Mouse (Mus musculus): Measurements from ENCODE around the gene Hpca. TPM values are rescaled to one million over a fixed set of nuclear protein-coding genes. Genes with fewer than 3 reads are reported as not detected.
A peak's percentile ranks its signal among the peaks of the same experiment; 100 is the strongest.

Hpca gene
- total RNA-seq (2021): not detected

DNA sequence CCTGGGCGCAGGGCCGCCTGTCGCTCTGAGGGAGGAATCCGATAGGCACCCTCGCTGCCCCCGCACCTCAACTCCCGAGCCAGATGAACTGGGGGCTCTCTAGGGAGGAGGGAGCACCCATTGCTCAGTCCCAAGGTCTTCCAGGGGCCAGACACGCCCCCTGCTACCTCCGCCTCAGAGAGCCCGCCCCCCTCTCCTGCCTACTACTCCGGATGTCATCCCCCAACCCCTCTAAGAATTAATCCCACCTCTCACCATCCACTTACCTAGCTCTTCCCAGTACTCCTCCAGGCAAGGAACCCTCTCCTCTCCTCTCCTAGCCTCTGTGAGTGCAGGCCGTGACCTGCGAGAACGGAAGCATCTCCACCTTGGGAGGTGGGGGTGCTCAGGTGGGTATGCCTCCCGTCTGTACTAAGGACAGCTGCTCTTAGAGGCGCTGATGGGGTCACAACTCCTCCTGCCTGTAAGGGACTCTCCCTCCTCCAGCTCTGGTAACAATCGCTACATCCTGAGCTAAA, at the start of gene Hpca:
TSS of gene Hpca (minus strand) at position 468 of the 518 bp plus-strand sequence.
- no peak for DNase-seq

DNA sequence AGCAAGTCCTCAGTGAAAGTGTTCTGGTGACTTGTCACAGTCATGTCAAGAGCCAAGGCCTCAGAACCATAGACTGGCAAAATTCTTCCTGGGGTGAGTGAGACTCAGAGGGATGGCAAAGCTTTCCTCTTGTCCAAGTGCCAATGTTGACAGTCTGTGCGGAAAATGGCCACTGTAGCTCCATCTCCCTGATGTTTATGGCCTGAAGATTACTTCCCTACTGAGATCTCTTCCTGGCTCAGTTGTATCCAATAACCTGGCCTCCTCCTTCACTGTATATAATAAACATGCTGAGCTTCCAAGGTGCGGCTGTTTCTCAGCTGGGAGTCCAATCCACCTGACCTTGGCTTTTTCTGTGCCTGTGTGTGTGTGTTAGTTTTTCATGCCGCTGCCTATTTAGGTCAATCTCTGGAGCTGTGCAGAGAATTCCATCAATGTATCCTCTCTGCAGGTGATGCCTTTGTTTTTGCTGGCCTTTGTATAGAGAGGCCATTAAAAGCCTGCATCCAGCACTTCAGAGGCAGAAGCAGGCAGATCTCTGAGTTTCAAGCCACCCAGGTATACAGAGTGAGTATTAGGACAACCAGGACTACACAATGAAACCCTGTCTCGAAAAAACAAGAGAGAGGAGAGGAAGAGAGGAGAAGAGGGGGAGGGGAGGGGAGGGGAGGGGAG, 39.9 kb upstream of the Hpca start:
- intact Hi-C loops (cut with DNase I): no loop called here

More for the DNA sequence above, at the start of gene Hpca:
- intact Hi-C loops (cut with DNase I): no loop called here

DNA sequence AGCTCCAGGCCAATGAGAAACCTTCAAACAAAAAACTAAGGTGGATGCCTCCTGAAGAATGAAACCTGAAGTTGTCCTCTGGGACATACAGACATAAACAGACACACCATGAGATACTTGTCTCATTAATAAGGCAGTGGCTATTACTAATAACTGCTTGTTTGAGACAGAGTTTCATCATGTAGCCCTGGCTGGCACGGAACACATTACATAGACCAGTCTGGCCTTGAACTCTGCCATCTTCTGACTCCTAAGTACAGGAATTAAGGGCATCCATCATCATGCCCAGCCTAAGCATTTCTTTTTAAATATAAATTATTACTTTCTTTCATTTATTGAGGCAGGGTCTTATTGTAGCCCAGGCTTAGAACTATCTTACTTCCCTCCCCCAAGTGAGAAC, 39.2 kb upstream of the Hpca start:
- no peak for DNase-seq
- intact Hi-C loops (cut with DNase I): no loop called here

More for the DNA sequence above, 39.9 kb upstream of the Hpca start:
- no peak for DNase-seq

DNA sequence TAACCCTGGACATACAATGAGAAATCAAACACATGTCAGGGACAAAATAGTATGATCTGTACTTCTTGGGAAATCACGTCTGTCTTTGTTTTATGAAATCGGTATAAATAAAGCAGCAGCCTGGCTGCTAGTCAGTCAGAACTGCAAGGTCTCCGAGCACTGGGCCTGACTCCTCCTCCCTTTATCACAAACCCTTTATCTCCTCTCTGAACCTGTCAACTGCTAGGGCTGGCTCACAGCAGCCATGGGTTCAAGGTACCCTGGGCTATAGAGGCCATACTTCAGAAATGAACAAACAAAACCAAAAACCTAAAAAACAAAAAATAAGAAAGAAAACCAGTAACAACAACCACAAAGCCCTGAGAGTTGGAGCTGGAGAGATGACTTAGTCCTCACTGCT, 36.7 kb upstream of the Hpca start:
- intact Hi-C loops (cut with DNase I): no loop called here
- DNase-seq: no peak

DNA sequence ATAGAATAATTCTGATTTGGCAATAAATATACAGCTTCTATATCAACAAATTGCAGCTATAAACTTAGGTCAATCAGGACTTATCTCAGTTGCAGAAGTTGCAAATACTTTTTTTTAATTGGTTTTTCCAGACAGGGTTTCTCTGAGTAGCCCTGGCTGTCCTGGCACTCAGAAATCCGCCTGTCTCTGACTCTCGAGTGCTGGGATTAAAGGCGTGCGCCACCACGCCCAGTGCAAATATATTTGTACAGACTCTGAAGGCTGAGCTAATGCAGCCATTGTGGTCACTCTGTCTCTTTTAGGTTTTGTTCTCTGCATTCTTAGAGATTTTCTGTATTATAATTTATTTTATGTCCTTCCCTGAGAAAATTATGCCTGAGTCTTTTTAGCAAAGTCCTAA, 35.7 kb upstream of the Hpca start:
- intact Hi-C loops (cut with DNase I): no loop called here
- no peak for DNase-seq

DNA sequence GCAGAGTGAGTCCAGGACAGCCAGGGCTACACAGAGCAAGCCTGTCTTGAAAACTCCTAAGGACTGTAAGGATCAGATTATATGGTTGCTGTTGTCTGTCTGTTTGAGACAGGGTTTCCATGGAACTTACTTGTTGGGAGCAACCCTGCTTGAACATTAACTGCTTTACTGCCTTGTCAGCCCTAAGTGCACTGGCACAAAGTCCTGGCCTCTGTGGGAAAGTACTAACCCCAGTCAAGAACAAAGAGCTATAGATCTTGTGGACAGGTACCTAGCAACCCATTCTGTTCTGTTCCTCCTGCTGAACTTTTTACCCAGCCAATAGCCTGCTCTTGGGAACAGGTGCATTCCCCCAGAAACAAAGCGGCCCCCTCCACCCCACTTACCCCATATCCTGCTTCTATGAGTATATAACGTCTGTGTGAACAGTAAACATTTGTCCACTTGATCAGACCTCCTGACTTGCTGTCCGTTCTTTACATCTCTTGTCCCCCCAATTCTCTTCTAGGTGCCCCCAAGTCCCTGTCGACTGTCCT, 29.5 kb upstream of the Hpca start:
- intact Hi-C loops (cut with DNase I): no loop called here
- no peak for DNase-seq

DNA sequence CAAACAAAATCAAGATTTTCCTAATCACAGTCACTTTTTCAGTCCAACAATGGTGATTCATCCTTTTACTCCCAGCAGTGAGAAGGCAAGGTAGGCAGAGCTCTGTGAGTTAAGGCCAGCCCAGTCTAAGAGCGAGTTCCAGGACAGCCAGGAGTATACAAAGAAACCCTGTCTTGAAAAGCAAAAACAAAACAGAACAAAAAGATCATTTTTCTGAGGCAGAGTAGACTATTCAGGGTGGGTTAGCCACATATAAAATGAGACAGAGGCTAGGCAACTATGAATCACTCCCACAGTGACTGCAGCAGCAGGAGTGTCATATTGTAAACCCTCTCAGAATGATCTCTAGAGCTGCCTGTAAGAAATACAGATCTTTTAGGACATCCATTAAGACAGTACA, 27.5 kb upstream of the Hpca start:
- intact Hi-C loops (cut with DNase I): no loop called here
- DNase-seq: no peak

DNA sequence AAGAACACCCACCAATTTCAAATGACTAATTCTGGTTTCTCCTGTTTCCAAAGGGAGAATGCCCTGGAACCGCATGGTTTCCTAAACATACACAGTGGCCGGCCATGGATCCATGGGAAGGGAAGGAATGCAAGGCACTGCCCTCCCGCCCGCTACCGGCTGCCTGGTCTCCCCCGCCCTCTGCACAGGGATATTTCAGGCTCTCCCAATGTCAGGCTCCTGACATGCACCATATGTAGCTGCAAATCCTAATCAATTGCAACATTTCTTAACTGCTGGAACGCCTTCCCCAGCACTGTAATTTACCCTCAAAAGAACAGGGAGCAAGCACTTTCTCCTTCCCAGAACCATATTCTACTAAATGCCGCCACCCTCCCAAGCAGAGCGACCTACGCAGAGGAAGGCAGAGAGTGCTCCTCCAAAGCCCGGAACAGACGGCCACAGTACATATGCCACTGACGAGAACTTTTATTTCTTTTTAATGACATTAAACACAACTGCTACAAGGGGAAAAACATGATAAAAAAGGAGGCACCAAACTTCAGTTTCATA, 25.8 kb upstream of the Hpca start:
- DNase-seq: no peak
- intact Hi-C loops (cut with DNase I): no loop called here

DNA sequence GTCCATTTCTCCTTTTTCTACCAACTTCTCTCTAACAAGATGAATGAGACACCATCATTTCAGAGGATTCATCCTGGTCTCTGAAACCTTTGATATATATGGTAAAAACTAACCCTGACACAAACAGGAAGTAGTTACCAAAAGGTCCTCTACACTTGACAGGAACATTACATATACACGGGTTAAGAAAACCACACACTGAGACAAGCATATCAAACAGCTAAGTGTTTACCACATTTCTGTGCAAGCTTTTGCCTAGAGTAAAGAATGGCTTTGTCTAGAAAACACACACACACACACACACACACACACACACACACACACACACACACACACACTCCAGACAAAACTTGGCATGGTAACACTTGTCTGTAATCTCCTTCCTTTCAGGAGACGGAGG, 24.6 kb upstream of the Hpca start:
- intact Hi-C loops (cut with DNase I): no loop called here

DNA sequence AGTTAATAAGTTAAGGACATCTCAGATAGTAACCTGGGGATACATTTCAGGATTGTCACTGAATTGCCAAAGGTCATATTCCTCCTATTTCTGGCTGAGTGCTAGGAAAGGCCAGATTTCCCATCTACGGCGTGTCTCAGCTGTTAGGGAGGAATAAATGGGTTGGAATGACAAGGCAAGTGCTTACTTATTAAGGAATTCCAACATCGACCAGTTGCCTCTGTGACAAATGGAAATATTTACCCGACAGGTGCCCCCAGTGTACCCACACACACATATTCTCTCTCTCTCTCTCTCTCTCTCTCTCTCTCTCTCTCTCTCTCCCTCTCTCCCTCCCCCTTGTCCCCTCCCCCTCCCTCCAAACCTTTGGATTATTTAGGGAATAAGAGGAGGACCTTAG, 24.1 kb upstream of the Hpca start:
- no peak for DNase-seq
- intact Hi-C loops (cut with DNase I): no loop called here

More for the DNA sequence above, 24.6 kb upstream of the Hpca start:
- no peak for DNase-seq

DNA sequence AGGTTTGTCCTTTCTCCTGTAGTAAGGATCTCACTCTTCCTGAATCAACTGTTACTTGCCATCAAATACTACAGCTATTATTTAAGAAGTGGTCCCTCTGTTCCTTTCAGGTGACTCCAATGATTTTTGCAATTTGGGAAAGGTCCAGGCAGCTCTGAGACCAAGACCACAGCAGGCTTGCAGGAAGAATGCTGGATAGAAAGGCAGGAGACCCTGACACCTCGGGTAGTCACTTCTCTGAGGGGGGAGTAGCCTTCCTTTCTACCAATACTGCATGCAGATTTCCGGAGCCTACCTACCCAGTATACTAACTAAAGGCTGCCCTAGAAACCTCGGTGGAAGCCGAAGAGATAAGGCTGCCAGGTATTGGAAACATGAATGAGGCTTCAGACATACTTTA, 23.6 kb upstream of the Hpca start:
- intact Hi-C loops (cut with DNase I): no loop called here
- DNase-seq: no peak

DNA sequence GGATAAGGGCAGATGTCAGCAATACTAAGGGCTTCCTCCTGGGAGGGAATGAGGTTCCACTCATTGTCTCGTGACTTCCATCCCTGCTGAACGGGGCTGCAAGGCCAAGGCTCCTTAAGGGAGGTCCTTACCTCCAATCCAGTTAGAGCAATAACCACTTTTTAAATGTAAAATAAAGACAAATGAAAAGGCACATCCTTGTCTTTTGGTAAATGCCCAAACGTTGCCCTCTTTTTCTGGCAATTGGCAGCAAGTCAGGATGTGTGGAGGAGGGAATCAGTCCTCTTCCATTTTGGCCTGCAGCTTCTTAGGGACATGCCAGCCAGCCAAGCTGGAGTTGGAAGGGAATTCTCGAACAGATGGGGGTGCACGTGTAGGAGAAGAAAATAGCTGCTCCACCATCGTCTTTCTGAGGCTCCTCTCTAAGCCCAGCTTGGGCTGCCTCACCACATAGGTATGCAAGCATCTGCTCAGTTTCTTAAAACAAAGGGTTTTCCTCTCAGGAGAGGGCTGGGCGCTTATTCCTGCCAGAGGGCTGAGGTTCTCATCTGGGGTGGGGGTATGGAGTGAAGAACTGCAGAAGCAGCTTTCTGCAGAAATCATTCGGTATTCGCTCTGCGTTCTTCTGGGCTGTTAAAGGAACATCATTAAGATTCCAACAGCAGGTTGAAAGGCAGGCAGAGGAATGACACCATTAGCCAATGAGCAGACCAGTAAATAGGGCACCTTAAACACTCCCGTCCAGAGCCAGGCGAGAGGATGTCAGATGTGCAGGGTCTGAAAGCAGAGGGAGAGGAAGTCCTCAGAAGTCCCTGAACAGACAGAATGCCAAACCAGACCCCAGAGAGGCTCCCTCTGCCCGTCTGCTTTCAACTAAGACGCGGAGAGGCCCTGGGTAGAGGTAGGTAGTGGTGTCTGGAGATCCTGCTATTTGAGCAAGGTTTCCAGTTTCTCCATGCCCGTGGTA, 22.8 kb upstream of the Hpca start:
- intact Hi-C loops (cut with DNase I): no loop called here
- no peak for DNase-seq

DNA sequence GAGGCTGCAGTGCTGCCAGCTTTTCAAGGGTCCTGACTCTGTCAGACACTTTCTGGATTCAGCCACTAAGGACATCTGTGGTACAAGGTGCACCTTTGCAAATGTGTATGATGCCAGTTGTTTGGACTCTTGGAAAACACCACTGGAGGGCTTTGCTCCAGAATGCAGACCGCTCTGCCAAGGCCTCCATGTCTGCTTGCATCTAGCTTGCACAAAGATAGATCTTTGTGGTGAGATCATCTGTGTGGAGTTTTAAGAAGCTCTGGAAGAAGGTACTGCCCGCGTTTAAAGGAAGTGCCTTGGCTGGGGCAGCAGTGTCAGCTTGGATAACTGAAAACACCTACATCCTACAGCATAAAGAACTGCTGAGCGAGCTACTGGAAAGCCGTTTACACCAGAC, 21.7 kb upstream of the Hpca start:
- no peak for DNase-seq
- intact Hi-C loops (cut with DNase I): no loop called here

DNA sequence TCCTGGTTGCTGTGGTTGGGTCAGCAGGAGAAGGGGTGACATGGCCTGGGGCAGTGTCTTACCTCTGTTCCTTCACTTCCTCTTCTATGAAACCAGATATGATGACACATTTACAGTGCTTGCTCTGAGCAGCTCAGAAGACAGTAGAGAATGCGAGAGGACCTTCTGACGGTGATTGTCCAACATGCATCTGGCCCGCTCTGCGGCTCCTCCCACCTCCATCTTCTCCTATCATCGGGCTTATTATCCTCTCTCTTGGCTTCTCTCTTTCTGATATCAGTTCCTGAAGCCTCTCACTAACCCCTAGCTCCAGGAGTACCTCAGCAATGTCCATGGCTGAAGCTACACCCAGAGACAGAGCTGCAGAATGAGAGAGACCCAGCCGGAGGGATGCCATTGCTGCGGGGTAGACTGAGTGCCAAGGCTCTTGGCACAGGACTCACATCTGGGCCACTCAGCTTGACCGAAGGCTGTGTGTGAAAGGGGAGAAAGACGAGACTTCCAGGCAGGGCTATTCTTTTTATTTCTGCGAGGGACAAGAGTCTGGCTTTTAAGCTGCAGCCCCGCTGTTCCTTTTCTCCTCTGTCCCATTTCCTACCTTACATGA, 20.7 kb upstream of the Hpca start:
- intact Hi-C loops (cut with DNase I): no loop called here

DNA sequence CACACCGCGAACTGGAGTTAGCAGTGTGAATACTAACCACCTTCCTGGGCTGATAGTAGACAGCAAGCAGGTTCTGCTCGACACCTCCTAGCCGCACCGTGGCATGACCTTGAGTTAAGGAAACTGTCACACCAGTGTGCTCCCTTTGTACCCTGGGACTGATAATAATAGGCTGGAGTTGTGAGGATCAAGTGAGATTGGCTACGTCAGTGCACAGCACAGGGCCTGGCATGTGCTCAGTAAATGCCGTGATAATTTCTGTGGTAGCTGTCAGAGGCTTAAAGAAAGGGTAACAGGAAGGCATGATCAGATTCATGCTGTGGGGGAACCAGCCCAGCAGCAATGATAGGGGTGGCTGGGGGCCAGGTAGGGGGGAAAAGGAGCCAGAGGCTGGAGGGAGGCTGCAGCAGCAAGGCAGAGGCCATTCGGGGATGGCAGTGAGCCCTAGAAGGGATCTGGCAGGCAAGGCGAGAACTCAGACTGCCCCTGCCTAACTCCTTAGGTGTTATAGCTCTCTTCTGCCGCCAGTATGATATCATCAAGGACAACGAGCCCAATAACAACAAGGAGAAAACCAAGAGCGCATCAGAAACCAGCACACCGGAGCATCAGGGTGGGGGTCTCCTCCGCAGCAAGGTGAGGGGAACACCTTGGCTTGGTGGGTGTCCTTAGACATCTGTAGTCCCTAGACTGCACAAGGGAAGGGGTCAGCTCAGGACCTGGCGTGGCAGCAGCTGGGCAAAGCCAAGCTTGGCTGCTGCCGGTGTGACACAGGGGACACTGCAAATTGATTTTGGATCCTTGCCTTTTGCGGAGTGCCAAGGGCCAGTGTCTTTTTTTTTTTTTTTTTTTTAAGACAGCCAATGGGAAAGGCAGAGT, 20.0 kb upstream of the Hpca start:
- intact Hi-C loops (cut with DNase I): no loop called here
- DNase-seq: peak in 1 of 2 experiments; percentile 45

More for the DNA sequence above, 20.7 kb upstream of the Hpca start:
- no peak for DNase-seq

DNA sequence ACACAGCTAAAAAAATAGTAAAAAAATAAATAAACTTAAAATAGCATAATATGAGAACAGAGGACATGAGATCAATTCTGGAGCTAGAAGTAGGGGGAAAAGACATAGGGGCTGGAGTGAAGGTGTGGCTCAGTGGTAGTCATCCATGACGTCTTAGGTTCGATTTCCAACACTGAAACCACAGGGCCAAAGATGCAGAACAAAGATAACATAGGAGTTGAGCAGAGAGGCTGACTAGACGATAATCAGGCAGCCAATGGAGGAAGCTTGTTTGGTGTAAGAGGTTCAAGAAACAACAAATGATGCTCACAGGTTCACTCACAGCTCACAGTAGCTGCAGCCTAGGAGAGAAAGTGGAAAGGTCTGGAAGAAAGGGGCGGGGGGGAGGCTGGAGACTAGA, 19.0 kb upstream of the Hpca start:
- no peak for DNase-seq
- intact Hi-C loops (cut with DNase I): no loop called here

DNA sequence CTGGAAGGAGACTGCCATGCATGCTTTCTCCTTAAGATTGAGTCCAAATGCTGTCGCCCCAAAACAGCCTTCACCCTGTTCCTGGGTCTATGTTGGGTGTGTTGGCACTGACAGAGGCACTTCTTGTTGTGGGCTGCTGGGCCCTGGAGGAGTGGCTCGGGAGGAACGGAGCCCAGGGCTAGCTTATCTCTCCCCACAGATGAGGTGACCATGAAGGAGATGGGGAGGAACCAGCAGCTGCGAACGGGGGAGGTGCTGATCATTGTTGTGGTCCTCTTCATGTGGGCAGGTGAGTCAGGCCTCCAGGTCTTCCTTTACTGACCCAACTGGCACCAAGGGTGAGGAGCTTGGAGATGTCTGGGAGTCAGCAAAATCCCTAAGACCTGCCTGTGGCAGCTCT, 17.8 kb upstream of the Hpca start:
- no peak for DNase-seq
- intact Hi-C loops (cut with DNase I): loop anchor here (10.0 kb wide), 1 partner anchor 315 kb away; no protein-coding TSS in a partner anchor

DNA sequence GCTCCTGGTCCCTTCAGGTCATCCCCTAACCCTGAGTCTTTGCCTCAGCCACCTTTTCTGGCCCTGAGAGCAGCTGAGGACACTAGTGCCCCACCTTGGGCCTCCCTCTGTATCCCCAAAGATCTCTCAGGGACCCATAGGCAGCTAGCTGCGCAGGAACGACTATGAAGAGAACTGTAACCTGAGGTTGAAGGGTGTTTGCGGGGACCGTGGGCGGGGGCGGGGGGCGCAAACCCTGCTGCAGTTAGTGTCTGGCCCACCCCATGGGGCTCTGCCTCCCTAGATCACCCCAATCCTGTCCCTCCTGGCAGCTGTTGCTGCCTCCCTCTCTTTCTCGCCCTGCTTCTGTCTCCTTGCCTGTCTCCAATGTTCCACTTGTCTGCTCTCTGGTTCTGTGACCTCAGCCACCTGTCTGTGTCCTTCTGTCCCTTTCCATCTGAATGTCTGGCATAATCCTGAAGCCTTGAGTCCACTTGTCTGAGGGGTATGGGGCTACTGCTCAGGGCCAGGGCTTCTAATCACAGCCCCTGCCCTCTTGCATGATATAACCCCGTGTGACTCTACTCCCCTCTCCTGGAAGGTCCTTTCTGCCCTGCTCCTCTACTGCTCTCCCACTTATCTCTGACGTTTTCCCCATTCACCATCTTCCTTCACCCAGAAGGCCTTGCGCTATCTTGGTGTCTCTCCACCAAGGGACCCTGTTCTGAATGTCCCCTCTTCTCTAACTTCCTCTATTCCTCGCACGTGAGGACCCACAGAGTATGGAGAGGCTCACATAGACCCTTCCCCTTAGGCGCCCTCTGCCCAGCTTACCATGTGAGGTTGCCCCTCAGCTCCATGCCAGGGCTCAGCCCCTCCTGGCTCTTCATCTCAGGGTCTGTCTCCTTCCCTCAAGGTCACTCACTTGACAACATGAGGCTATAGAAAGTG, 15.8 kb upstream of the Hpca start:
- intact Hi-C loops (cut with DNase I): loop anchor here (10.0 kb wide), 1 partner anchor 317 kb away; no protein-coding TSS in a partner anchor
- DNase-seq: no peak
